Mouse (Mus musculus) layer of hippocampus, adult 2 months (tissue): ENCODE data around the gene Glmn. TPM values are rescaled to one million over a fixed set of nuclear protein-coding genes. Genes with fewer than 3 reads are reported as not detected.
A peak's percentile ranks its signal among the peaks of the same experiment; 100 is the strongest.

ENCODE experiments used
- DNase-seq, 2 experiments: peaks; one replicate each; pipeline ENCODE4 v3.0.0; 2022; ENCODE audit warnings: low spot score in 2 of 2
- H3K27ac ChIP-seq: fragments of 200-600 bp; 2 replicates; pipeline ENCODE4 v1.8.1; 2022
- H3K4me3 ChIP-seq: fragments of 200-600 bp; 2 replicates; pipeline ENCODE4 v1.8.1; 2022; ENCODE audit warnings: mild to moderate bottlenecking
- CTCF ChIP-seq: fragments of 200-600 bp; conservative IDR thresholded peaks from 2 replicates; pipeline ENCODE4 v1.8.1; 2022; ENCODE audit warnings: antibody characterized with exemption, mild to moderate bottlenecking, moderate library complexity
- total RNA-seq, 2 experiments: library from RNA; stranded (reverse); gene quantifications; 2 replicates each; pipeline ENCODE4 v1.2.3; 2021

Glmn gene
- total RNA-seq, 2 experiments from 2014 or later: 14.3 to 16.6 TPM

DNA sequence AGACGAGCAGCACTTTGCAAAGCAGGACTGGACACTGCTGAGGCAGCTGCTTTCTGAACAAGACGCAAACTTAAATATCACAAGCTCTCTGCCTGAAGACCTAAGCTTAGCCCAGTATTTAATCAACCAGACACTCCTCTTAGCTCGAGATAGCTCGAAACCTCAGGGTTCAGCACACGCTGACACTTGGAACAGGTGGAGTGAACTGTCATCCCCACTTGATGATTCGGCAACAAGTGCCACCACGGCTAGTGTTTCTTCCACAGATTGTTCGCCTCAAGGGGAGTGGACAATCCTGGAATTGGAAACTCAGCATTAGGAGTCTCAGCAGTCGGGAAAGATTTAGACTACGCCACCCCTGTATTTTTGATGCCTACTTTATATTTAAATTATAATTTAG, 87.2 kb downstream of the Glmn start:
- no peak for TF ChIP-seq CTCF
- Histone ChIP-seq H3K4me3 (no peak overlapping the region), H3K27ac (no peak overlapping the region)
- DNase-seq: no peak

DNA sequence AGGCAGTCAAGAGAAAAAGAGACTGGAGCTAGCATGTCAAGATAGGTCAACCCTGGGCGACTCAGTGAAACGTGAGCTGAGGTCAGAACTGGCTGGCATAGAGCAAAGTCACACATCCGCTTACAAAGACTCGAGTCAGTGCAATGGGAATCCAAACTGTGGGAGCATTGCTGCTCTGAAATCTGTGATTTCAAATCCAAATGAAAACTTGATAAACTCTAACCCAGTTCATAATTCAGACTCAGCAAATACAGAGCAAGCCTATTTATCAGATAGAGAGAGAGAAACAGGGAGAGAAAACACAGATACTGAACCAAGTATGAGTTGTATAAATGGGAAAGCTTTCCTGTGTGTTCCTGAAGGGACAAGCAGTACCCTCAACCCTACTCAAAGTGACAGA, 90.4 kb downstream of the Glmn start, which contains the start of gene Gm42669:
Gene Gm42669, plus strand, starts transcription at position 301 of the 400 bp plus-strand sequence.
- no peak within 1 kb of the TSS for H3K27ac ChIP-seq
- no peak for TF ChIP-seq CTCF
- no peak for DNase-seq
- no peak within 1 kb of the TSS for H3K4me3 ChIP-seq

DNA sequence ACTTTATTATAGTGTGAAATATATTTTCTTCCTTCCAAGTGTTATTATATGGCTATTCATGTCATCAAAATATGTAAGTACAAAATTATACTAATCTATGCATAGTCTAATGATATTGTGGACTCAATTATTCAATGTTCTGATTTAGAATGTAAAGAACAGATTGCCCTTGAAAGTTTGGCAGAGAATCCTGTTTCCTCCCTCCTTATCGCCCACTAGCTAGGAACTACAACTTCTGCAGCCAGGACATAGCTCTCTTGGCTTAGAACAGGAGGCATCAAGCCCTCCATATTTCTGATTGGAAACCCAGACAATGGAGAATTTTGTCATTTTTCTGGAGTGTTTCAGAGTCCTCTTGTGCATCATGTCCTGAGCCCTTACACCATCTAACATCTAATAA, 96.9 kb downstream of the Glmn start:
- no peak for TF ChIP-seq CTCF
- Histone ChIP-seq H3K4me3 (peak overlapping the region; percentile 53; the same call in 1 of the 2 replicates), H3K27ac (no peak overlapping the region)
- DNase-seq: no peak

DNA sequence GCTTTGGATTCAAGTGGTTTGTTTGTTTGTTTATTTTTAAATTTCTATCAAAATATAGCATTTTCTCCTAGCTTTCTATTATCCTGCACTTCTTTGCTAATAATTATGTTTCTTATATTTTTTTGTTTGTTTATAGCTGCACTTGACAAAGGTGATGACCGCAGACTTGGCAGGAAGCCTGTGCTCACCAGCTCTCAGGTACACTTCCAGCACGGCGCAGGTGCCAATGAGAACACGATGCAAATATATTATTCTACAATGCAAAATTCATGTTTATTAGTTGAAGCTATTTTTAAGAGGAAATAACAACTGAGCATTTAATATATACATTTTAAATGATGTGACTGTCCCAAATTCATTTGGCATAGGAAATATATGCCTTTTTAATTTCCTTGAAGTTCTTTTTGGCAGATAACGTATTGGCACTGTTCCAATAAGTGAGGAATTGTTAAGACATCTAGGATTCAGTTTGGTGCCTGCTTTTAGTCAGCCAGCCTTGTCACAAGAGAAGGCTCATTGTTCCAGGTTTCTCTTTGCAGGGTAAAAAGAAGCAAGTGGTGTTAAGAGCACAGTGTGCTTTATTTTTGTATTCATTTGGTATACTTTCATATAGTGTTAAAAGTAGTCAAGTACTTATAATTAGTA, 97.7 kb downstream of the Glmn start:
- H3K27ac ChIP-seq: peak overlapping the region; percentile 96; the same call in 1 of the 2 replicates
- TF ChIP-seq CTCF: no peak
- DNase-seq: no peak
- H3K4me3 ChIP-seq: peak overlapping the region; percentile 53

Other genes starting within 250 kb of the Glmn start
- 10 to 100 TPM; 59.4 to 62.5 TPM for gene Ephx4, start 195.2 kb downstream of the Glmn start, total RNA-seq
- gene Lpcat2b, start 166.3 kb downstream of the Glmn start, total RNA-seq: under 1 TPM in 1 of 2 experiments, not detected in 1; 0.31 TPM
- gene Btbd8, start 159.9 kb downstream of the Glmn start, total RNA-seq: 100 to 1,000 TPM; 105 to 114 TPM
- under 1 TPM; 0.31 to 0.37 TPM for gene Gm42669, start 90.3 kb downstream of the Glmn start, total RNA-seq
- 1 to 10 TPM; 1.0 TPM for gene 1700028K03Rik, start 63.2 kb downstream of the Glmn start, total RNA-seq
- 10 to 100 TPM; 19.1 to 20.7 TPM for gene Rpap2, start 515 bp downstream of the Glmn start, total RNA-seq
- not detected for gene Gfi1, start 128.1 kb upstream of the Glmn start, total RNA-seq
- not detected for gene Ube2d2b, start 232.2 kb upstream of the Glmn start, total RNA-seq